Mouse (Mus musculus): ENCODE measurements around the gene Gm21985. TPM values are rescaled to one million over a fixed set of nuclear protein-coding genes. Genes with fewer than 3 reads are reported as not detected.

The Gm21985 gene
- polyA plus RNA-seq, 1 experiment from 2014 or later: not detected

DNA sequence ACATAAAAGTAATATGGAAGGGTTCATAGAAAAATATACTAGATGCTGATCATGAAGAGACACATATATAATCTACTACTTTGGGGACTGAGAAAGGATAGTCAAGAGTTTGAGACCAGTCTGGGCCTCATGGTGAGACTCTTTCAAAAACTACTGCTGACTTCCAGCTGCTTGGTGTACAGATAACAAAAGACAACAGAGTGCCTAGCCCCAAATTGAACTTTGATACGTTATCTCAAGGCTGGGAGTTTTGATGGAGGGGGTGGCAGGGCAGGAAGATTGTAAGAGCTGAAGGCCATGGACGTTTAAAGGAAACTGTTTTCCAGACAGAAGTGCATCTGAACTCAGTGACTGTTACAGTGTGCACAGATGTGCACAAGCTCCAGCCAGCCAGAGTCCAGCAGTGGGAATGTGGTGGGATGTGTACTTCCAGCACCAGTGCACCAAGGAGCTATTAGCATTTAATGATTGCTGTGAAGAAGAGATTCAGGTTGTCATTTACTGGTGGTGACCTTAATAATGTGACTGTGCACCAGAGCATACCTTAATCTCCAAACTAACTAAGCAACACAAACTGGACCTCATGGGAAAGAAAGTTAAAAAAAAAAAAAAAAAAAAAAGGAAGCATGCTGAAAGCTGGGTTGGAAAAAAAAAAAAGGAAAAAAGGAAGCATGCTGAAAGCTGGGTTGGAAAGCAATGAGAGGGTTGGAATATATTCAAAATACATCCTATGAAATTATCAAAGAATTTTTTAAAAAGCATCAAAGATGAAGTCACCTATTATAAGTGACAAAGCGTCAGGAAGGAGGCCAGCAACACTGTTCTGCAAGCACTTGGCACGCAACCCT is 66.2 kb downstream of the Gm21985 start:
- no peak for DNase-seq (ENCODE audit: low spot score)
- Histone ChIP-seq H3K9ac (ENCODE audit: low read length) (no peak overlapping the region), H3K9me3 (ENCODE audit: control insufficient read depth, low read length) (no peaks in the 10 kb centered on the region), H3K4me2 (ENCODE audit: low read length) (no peak overlapping the region), H3K36me3 (ENCODE audit: control insufficient read depth, insufficient read depth, low read length) (peaks cover 31% of the 10 kb centered on the region), H3K27me3 (replicated peaks; ENCODE audit: control insufficient read depth, insufficient read depth, low read length) (no peaks in the 10 kb centered on the region), H3K27ac (ENCODE audit: low read depth) (no peak overlapping the region), H3K4me1 (replicated peaks; ENCODE audit: control insufficient read depth, insufficient read depth, low read length) (no peaks in the 10 kb centered on the region), H3K4me3 (ENCODE audit: low read depth, low read length) (no peak overlapping the region)
- ATAC-seq (replicated peaks; ENCODE audit: low FRiP score, low TSS enrichment, low read depth): peak; percentile 63
- 72% methylated on average over 4 of the region's 4 CpGs for WGBS

DNA sequence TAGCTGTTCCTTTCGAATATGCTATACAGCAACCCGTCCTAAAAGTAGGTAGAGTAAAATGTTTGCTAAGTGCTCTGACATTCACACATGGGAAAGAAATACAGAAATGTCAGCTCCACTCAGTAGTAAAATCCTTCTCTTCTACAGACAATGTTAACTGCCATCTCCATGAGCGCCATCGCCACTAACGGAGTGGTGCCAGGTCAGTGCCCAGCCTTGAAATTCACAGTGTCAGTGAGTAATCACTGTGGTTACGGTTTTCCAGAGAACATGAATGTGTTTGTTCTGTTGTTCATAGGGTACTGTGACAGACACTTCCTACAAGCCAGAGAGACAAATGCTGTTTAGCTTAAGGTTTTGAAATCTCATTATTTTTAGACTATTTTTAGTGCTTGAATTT is 71.1 kb downstream of the Gm21985 start:
- Histone ChIP-seq H3K36me3 (ENCODE audit: control insufficient read depth, insufficient read depth, low read length) (peaks cover 71% of the 10 kb centered on the region), H3K27me3 (replicated peaks; ENCODE audit: control insufficient read depth, insufficient read depth, low read length) (no peaks in the 10 kb centered on the region), H3K4me3 (ENCODE audit: low read depth, low read length) (no peak overlapping the region), H3K9ac (ENCODE audit: low read length) (no peak overlapping the region), H3K4me2 (ENCODE audit: low read length) (no peak overlapping the region), H3K4me1 (replicated peaks; ENCODE audit: control insufficient read depth, insufficient read depth, low read length) (no peaks in the 10 kb centered on the region), H3K27ac (ENCODE audit: low read depth) (no peak overlapping the region), H3K9me3 (ENCODE audit: control insufficient read depth, low read length) (no peaks in the 10 kb centered on the region)
- ATAC-seq (replicated peaks; ENCODE audit: low FRiP score, low TSS enrichment, low read depth) (no peak), DNase-seq (ENCODE audit: low spot score) (no peak)
- WGBS: 95% methylated on average over 6 of the region's 6 CpGs

DNA sequence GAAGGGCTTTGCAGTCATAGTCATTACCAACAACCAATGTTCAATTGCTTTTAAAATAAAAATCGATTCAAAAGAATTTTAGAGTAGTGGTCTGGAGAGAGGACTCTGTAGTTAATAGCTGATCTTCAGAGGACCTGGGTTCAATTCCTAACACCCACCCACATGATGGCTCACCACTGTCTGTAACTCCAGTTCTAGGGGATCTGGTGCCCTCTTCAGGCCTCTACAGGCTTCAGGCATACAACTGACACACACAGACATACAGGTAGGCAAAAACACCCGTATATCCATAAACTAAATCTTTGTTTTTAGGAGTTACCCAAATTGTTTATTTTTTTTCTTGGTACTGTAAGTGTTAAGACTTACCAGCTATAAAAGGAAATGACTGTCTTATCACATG is 73.6 kb downstream of the Gm21985 start:
- ATAC-seq (replicated peaks; ENCODE audit: low FRiP score, low TSS enrichment, low read depth) (no peak), DNase-seq (ENCODE audit: low spot score) (no peak)
- Histone ChIP-seq H3K27me3 (replicated peaks; ENCODE audit: control insufficient read depth, insufficient read depth, low read length) (no peaks in the 10 kb centered on the region), H3K36me3 (ENCODE audit: control insufficient read depth, insufficient read depth, low read length) (peaks cover 74% of the 10 kb centered on the region), H3K4me2 (ENCODE audit: low read length) (no peak overlapping the region), H3K4me3 (ENCODE audit: low read depth, low read length) (no peak overlapping the region), H3K9me3 (ENCODE audit: control insufficient read depth, low read length) (no peaks in the 10 kb centered on the region), H3K9ac (ENCODE audit: low read length) (no peak overlapping the region), H3K27ac (ENCODE audit: low read depth) (no peak overlapping the region), H3K4me1 (replicated peaks; ENCODE audit: control insufficient read depth, insufficient read depth, low read length) (no peaks in the 10 kb centered on the region)
- 88% methylated on average over 2 of the region's 2 CpGs for WGBS

DNA sequence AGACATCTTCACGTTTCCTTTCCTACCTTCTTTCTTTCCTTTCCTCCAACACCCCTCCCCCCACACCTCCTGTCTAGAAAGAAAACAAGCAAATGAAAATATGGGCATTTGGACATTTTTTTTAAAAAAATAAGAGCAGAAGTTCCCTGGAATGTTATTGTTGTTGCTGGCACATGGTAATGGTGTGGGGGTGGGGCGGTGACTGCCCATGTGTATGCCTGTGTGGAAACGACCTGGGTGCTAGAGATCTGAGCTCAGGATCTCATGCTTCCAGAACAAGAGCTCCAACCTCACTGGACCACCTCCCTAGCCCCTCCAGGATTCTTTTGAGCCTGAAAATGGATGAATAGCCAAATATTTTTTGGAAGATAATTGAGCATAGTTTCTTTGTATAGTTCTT is 75.0 kb downstream of the Gm21985 start:
- peaks cover 65% of the 10 kb centered on the region for H3K36me3 ChIP-seq (ENCODE audit: control insufficient read depth, insufficient read depth, low read length)
- ATAC-seq (replicated peaks; ENCODE audit: low FRiP score, low TSS enrichment, low read depth): no peak
- WGBS: 72% methylated on average over 3 of the region's 3 CpGs

DNA sequence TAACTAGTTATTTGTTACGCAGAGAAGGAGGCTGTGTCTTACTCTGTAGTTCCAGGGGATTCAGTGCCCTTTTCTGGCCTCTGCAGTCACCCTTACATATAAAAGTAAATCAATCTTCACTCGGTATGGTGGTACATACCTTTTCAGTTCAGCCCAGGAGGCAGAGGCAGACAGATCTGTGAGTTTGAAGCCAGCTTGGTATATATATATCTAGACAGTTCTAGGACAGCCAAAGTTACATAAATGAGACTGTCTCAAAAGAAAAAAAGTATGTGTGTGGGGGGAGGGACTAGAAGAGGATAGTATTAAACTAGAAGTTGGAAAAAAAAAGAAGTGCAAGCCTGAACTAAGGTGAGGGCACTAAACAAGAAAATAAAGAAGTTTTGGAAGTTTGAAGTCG is 82.1 kb downstream of the Gm21985 start:
- Histone ChIP-seq H3K36me3 (ENCODE audit: control insufficient read depth, insufficient read depth, low read length) (peaks cover 63% of the 10 kb centered on the region), H3K27me3 (replicated peaks; ENCODE audit: control insufficient read depth, insufficient read depth, low read length) (no peaks in the 10 kb centered on the region), H3K4me2 (ENCODE audit: low read length) (no peak overlapping the region), H3K4me3 (ENCODE audit: low read depth, low read length) (no peak overlapping the region), H3K4me1 (replicated peaks; ENCODE audit: control insufficient read depth, insufficient read depth, low read length) (no peaks in the 10 kb centered on the region), H3K9ac (ENCODE audit: low read length) (no peak overlapping the region), H3K27ac (ENCODE audit: low read depth) (no peak overlapping the region), H3K9me3 (ENCODE audit: control insufficient read depth, low read length) (no peaks in the 10 kb centered on the region)
- ATAC-seq (replicated peaks; ENCODE audit: low FRiP score, low TSS enrichment, low read depth): no peak
- WGBS: 90% methylated on average over 3 of the region's 3 CpGs
- DNase-seq (ENCODE audit: low spot score): no peak

More for the DNA sequence above, 75.0 kb downstream of the Gm21985 start:
- no peak for DNase-seq (ENCODE audit: low spot score)
- Histone ChIP-seq H3K9me3 (ENCODE audit: control insufficient read depth, low read length) (no peaks in the 10 kb centered on the region), H3K27ac (ENCODE audit: low read depth) (no peak overlapping the region), H3K27me3 (replicated peaks; ENCODE audit: control insufficient read depth, insufficient read depth, low read length) (no peaks in the 10 kb centered on the region), H3K4me2 (ENCODE audit: low read length) (no peak overlapping the region), H3K9ac (ENCODE audit: low read length) (no peak overlapping the region), H3K4me3 (ENCODE audit: low read depth, low read length) (no peak overlapping the region), H3K4me1 (replicated peaks; ENCODE audit: control insufficient read depth, insufficient read depth, low read length) (no peaks in the 10 kb centered on the region)

GRCm38 (mm10) chr2:112353685-112354455 is 87.8 kb downstream of the Gm21985 start:
- Histone ChIP-seq H3K27me3 (replicated peaks; ENCODE audit: control insufficient read depth, insufficient read depth, low read length) (no peaks in the 10 kb centered on the region), H3K4me1 (replicated peaks; ENCODE audit: control insufficient read depth, insufficient read depth, low read length) (no peaks in the 10 kb centered on the region), H3K4me2 (ENCODE audit: low read length) (no peak overlapping the region), H3K27ac (ENCODE audit: low read depth) (no peak overlapping the region), H3K9me3 (ENCODE audit: control insufficient read depth, low read length) (no peaks in the 10 kb centered on the region), H3K36me3 (ENCODE audit: control insufficient read depth, insufficient read depth, low read length) (peaks cover 87% of the 10 kb centered on the region), H3K9ac (ENCODE audit: low read length) (no peak overlapping the region), H3K4me3 (ENCODE audit: low read depth, low read length) (no peak overlapping the region)
- DNase-seq (ENCODE audit: low spot score): no peak
- 87% methylated on average over 7 of the region's 7 CpGs for WGBS
- no peak for ATAC-seq (replicated peaks; ENCODE audit: low FRiP score, low TSS enrichment, low read depth)

GRCm38 (mm10) chr2:112359611-112360010 is 93.5 kb downstream of the Gm21985 start:
- ATAC-seq (replicated peaks; ENCODE audit: low FRiP score, low TSS enrichment, low read depth): no peak
- Histone ChIP-seq H3K4me3 (ENCODE audit: low read depth, low read length) (no peak overlapping the region), H3K4me1 (replicated peaks; ENCODE audit: control insufficient read depth, insufficient read depth, low read length) (no peaks in the 10 kb centered on the region), H3K9ac (ENCODE audit: low read length) (no peak overlapping the region), H3K27ac (ENCODE audit: low read depth) (no peak overlapping the region), H3K9me3 (ENCODE audit: control insufficient read depth, low read length) (no peaks in the 10 kb centered on the region), H3K27me3 (replicated peaks; ENCODE audit: control insufficient read depth, insufficient read depth, low read length) (no peaks in the 10 kb centered on the region), H3K36me3 (ENCODE audit: control insufficient read depth, insufficient read depth, low read length) (peaks cover 92% of the 10 kb centered on the region), H3K4me2 (ENCODE audit: low read length) (no peak overlapping the region)
- WGBS: 62% methylated on average over 2 of the region's 2 CpGs
- no peak for DNase-seq (ENCODE audit: low spot score)

DNA sequence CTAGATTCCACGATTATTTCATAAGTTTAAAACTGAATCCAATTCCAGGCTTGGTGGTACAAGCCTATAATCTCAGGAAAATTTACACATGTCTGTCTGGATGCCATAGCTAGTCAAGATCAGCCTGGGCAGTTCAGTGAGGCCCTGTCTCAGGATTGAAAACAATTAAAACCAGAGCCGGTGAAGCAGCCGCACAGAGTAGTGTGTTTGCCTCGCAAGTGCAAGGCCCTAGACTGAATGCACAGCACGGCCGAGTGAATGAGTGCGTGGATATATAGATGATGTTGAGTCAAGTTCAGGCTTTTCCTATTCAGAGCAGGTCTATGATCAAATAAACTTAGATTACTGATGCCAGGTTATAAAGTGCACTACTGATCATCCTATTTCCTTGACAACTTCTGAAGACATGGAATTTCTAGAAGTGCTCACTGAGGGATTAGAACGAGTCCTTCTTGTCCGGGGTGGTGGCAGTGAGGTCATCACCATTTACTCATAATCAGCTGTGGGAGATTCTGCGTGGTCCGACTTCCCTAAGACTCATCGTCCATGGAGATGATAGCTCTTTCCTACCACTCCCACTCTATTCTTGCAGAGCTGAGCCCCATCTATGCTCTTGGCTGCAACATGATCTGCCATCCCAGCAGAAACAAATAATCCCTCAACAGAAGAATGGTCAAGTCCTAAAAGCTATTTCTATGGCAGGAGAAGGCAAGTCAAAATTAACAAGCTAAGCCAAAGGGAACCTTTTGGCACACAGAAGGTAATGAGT is 94.1 kb downstream of the Gm21985 start:
- Histone ChIP-seq H3K4me2 (ENCODE audit: low read length) (no peak overlapping the region), H3K4me1 (replicated peaks; ENCODE audit: control insufficient read depth, insufficient read depth, low read length) (no peaks in the 10 kb centered on the region), H3K36me3 (ENCODE audit: control insufficient read depth, insufficient read depth, low read length) (peaks cover 89% of the 10 kb centered on the region), H3K4me3 (ENCODE audit: low read depth, low read length) (no peak overlapping the region), H3K27me3 (replicated peaks; ENCODE audit: control insufficient read depth, insufficient read depth, low read length) (no peaks in the 10 kb centered on the region), H3K27ac (ENCODE audit: low read depth) (no peak overlapping the region), H3K9ac (ENCODE audit: low read length) (no peak overlapping the region), H3K9me3 (ENCODE audit: control insufficient read depth, low read length) (no peaks in the 10 kb centered on the region)
- ATAC-seq (replicated peaks; ENCODE audit: low FRiP score, low TSS enrichment, low read depth): no peak
- 84% methylated on average over 12 of the region's 12 CpGs for WGBS
- DNase-seq (ENCODE audit: low spot score): no peak
